Mouse (Mus musculus): Measurements from ENCODE around the gene Ninj1.

The Ninj1 gene

DNA sequence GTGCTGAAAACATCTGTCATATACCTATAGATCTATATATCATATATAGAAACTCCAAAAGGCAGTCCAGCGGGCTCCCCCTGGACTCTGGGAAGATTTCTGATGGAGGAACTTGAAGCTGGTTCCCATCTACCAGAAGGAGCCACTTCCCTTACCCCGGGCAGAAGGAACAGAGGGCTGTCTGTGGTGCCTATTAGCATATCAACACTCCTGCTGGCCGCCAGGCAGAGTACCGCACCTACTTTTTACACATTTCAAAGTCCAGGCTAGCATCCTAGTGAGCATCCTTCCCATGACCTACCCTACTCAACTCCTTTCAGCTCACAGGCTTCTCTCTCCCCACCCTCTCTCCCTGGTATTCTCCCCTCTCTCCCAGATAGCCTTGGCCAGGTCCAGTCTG lies 38.3 kb downstream of the Ninj1 start:
- no peak for DNase-seq (ENCODE audit: low read depth)

DNA sequence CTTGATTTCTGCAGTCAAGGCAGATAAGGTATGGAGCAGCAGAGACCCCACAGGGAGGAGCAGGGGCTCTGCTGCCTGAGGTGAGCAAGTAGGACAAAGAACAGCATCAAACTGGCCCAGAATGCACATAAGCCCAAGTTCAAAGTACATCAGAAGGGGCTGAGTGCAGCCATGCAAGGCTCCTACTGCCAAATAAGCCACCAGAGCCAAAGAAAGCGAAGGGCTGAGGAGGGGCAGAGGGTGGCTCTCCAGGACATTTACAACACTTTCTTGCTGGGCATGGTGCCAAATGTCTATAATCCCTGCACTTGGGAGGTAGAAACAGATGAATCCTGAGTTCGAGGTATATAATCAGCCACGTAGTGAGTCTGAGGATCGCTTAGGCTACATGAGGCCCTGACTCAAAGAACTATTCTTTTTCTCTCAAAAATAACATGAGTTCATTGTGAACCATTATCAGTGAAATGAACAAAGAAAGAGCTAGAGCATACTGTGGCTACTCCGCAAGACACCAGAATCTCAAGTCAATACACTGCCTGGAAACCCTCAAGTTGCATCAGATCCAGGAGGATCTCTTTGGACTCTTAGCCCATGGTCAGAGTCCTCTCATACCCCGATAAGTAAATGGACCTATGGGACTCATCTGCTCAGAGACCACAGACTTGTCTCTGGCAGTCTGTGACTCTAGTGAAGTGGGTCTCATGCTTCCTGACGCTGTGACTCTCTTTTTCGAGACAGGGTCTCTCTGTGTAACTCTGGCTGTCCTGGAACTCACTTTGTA lies 46.7 kb downstream of the Ninj1 start:
- no peak for DNase-seq (ENCODE audit: low read depth)

DNA sequence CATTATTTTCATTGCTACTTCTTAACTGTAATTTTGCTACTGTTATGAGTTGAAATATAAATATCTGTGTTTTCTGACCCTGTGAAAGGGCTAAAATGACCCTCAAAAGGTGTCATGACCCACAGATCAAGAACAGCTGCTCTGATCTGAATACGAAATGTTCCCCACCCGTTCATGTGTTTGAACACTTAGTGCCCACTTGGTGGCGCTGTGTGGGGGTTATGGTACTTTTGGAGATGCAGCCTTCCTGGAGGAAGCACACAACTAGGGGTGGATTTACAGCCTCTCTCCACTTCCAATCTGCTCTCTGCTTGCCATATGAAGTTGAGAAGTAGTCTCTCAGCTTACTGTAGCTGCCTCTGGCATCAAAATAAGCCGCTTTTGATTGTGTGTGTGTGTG lies 47.4 kb downstream of the Ninj1 start:
- no peak for DNase-seq (ENCODE audit: low read depth)

GRCm38 (mm10) chr13:49237617-49238016 lies 50.3 kb downstream of the Ninj1 start:
- no peak for DNase-seq (ENCODE audit: low read depth)

GRCm38 (mm10) chr13:49238737-49239136 lies 51.5 kb downstream of the Ninj1 start:
- DNase-seq (ENCODE audit: low read depth): no peak

GRCm38 (mm10) chr13:49242321-49243065 lies 55.2 kb downstream of the Ninj1 start:
- no peak for DNase-seq (ENCODE audit: low read depth)

DNA sequence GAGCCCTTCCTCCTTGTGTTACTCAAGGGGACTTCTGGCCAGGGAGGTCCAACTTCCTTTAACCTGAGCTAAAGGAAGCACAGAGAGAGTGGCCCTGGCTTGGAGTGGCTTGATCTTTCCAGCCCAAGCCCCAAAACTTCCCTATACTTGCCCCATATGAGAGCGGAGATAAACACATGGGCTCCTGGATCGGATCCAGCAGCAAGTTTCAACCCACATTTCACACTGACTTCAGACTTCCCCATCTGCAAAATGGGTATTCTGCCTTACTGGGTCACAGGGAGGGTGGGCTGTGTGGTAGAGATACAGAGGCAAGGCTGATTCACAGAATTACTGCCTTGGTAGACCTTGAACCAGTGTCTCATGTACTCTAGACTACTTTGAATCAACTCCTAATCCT lies 56.2 kb downstream of the Ninj1 start:
- DNase-seq (ENCODE audit: low read depth): no peak

- DNase-seq (ENCODE audit: low read depth): no peak
Observed at GRCm38 (mm10) chr13:49245251-49245650, 58.0 kb downstream of the Ninj1 start.
